Comparison of ENCODE assay signal across 10 mouse cellular contexts in the genomic region with DNA sequence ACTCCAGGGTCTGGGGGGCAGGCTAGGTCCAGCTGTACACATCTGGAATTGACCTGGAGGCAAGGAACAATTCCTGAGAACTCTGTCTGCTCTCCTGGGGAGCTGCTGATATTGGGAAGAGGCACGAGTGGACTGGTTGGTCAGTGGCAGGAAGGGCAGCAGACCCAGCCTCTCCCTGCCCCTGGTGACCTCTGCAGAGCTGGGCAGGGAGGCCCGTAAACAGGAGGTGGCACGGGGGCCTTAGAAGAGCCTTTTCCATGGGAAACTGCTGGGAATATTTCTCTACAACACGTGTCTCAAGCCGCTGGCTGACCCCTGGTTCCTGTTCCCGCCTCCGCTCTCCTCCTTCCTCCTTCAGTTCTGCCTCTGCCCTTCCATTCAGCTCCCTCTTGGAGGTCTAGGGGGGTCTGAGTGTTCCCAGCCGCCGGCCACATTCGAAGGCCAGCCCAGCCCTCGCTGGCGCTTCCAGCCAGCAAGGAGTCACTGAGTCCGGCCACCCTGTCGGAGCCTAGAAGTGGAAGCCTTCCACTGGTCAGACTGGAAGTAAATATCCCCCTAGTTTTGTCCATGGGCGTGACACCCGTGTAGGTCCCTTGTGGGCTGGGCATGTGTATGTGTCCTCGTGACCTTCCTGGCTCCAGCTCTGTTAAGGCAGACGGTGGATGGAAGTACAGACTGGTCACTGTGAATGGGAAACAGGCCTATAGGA. TPM values are rescaled to one million over a fixed set of nuclear protein-coding genes. Genes with fewer than 3 reads are reported as not detected.
DNase-seq lines count a peak whose midpoint lies in the region; ATAC-seq lines count a peak whose summit lies in the region.
"Had no signal": no experiment of that assay in that cellular context is flagged by ENCODE, and none has a peak within 500 bp of the region (broad histone marks: within the 10 kb centered on the region; RNA-seq: fewer than 3 reads in every experiment).

No protein-coding gene starts in this region.

- DNase-seq in kidney, adult 9 months, result peak; percentile 48
- no peak for DNase-seq in kidney, adult 18-20 months
- peak; percentile 86 to 89 for DNase-seq in heart, adult 9 months (ENCODE audit: low spot score in 2 of 2)
- DNase-seq in kidney, postnatal 25 days, result peak; percentile 52 to 72
- no peak for DNase-seq in thymus, postnatal 10 days (ENCODE audit: low spot score in 2 of 2)
- no peak for DNase-seq in thymus, postnatal 0 days (ENCODE audit: low spot score)
- DNase-seq in layer of hippocampus, adult 8-10 months (ENCODE audit: low spot score in 2 of 2), result no peak

- H3K27ac ChIP-seq in stomach, embryonic 15.5 days, result peak overlapping the region; percentile 89
- H3K27ac ChIP-seq: hindbrain, embryonic 15.5 days had no signal

- 41% methylated on average over 18 of the region's 18 CpGs for WGBS in stomach, embryonic 15.5 days

- H3K4me1 ChIP-seq in stomach, embryonic 15.5 days, result peaks cover 44% of the 10 kb centered on the region

- H3K9me3 ChIP-seq in stomach, embryonic 15.5 days, result no peaks in the 10 kb centered on the region
- H3K9me3 ChIP-seq: hindbrain, embryonic 15.5 days had no signal

- H3K9ac ChIP-seq in stomach, embryonic 15.5 days, result no peak overlapping the region
- H3K9ac ChIP-seq: hindbrain, embryonic 15.5 days had no signal

- H3K4me3 ChIP-seq in stomach, embryonic 15.5 days (replicated peaks), result no peak overlapping the region
- H3K4me3 ChIP-seq: hindbrain, embryonic 15.5 days had no signal

- peaks cover 14% of the 10 kb centered on the region for H3K27me3 ChIP-seq in stomach, embryonic 15.5 days (replicated peaks)

- H3K4me2 ChIP-seq in stomach, embryonic 15.5 days, result 0 out of 2 replicates have a peak overlapping the region, but pooled peaks have one; percentile 13
- H3K4me2 ChIP-seq: hindbrain, embryonic 15.5 days had no signal

- H3K36me3 ChIP-seq in stomach, embryonic 15.5 days, result no peaks in the 10 kb centered on the region
- H3K36me3 ChIP-seq: hindbrain, embryonic 15.5 days had no signal

- ATAC-seq in stomach, embryonic 15.5 days (ENCODE audit: insufficient read depth, low FRiP score, low read depth), result 0 out of 2 replicates have a peak, but pooled peaks have one; percentile 6

RNA-seq across cellular contexts. Expression of gene Prcd, which starts 5.0 kb away (rescaled TPM):
- polyA plus RNA-seq in stomach, embryonic 15.5 days (2015; fragmentation: Nextera tagmentation; extraction: Ambion mirVana), result 1.2 and 1.3 TPM in 2 replicates
- 0.27 and 0.57 TPM in 2 replicates for polyA plus RNA-seq in thymus, postnatal 0 days (2015; fragmentation: Nextera tagmentation; extraction: Ambion mirVana)
- total RNA-seq in layer of hippocampus, adult 8-10 months (2022), result 1 to 10 TPM; 4.8 to 8.5 (median 5.8) TPM
- total RNA-seq: CH12.LX had no signal

RNA-seq across cellular contexts. Expression of gene Cygb, which starts 5.7 kb away (rescaled TPM):
- polyA plus RNA-seq in stomach, embryonic 15.5 days (2015; fragmentation: Nextera tagmentation; extraction: Ambion mirVana), result 16.7 and 17.7 TPM in 2 replicates
- 7.9 and 8.1 TPM in 2 replicates for polyA plus RNA-seq in thymus, postnatal 0 days (2015; fragmentation: Nextera tagmentation; extraction: Ambion mirVana)
- total RNA-seq in layer of hippocampus, adult 8-10 months (2022), result 10 to 100 TPM; 57.2 to 76.1 (median 63.0) TPM
- total RNA-seq: CH12.LX had no signal

RNA-seq across cellular contexts. Expression of gene Rhbdf2, which starts 21.5 kb away (rescaled TPM):
- 7.4 and 7.5 TPM in 2 replicates for polyA plus RNA-seq in stomach, embryonic 15.5 days (2015; fragmentation: Nextera tagmentation; extraction: Ambion mirVana)
- 8.8 and 11.2 TPM in 2 replicates for polyA plus RNA-seq in thymus, postnatal 0 days (2015; fragmentation: Nextera tagmentation; extraction: Ambion mirVana)
- total RNA-seq in layer of hippocampus, adult 8-10 months (2022), result 1 to 10 TPM; 1.1 to 2.5 (median 1.8) TPM

Comparison
In these comparisons a context has a peak if more than half of its experiments do, and no peak if none do; other contexts are left out.
1. DNase-seq: peak in kidney, adult 9 months (single experiment), heart, adult 9 months (2 of 2) and kidney, postnatal 25 days (2 of 2); none in kidney, adult 18-20 months (single experiment), thymus, postnatal 10 days (0 of 2), thymus, postnatal 0 days (single experiment) and layer of hippocampus, adult 8-10 months (0 of 2).